Mouse (Mus musculus): ENCODE data around the gene Ptprn. TPM values are rescaled to one million over a fixed set of nuclear protein-coding genes. Genes with fewer than 3 reads are reported as not detected.

Ptprn gene
- polyA plus RNA-seq (2015; fragmentation: Nextera tagmentation; extraction: Ambion mirVana): 26.3 and 33.4 TPM in 2 replicates

DNA sequence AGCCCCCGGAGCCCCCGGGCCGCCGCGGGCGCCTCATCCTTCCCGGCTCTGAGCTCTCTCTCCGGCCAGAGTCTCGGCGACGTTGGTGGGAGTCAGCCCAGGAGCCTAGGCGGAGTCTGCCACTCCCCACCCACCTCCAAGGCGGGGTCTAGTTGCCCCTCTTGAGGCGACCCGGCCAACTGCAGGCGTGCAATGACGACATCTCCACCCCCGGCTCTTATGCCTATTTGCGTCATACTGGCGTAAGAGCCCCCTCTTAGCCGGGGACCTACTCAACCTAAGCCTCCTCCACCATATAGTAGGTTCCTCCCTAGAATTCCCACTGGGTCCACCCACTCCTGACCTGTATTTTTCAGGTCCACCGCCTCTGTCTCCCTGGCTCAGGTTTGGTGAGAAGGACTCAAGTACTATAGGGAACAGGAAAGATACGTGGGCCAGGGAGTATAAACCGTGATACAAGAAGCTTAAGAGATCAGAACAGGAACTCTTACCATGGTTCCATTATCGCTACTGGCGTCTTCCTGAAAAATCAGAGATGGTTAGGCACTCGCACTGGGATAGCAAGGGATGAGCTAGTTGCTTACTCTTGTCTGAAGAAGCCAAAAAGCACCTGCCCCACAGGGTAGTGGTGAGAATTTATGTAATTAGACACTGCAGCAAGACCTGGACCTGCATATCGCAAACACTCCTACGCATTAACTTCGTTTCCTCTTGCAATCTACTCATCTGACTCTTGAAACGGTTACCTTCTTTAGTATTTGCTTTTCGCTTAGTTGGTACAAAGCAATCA lies at the start of gene Ptprn:
Ptprn (minus strand) TSS at position 412 of the 790 bp plus-strand sequence.
- peak within 1 kb of the TSS; percentile 75 for H3K4me2 ChIP-seq (ENCODE audit: low read length)
- no peaks in the 10 kb centered on the region for H3K36me3 ChIP-seq (ENCODE audit: control insufficient read depth, insufficient read depth, low read length)
- H3K27me3 ChIP-seq (ENCODE audit: control insufficient read depth, insufficient read depth, low read depth, low read length): peaks cover 15% of the 10 kb centered on the region
- peaks cover 2% of the 10 kb centered on the region; the same call in 1 of the 2 replicates for H3K4me1 ChIP-seq (ENCODE audit: control insufficient read depth, insufficient read depth, low read length)
- peak within 1 kb of the TSS; percentile 76 for H3K9ac ChIP-seq (ENCODE audit: low read depth, low read length)
- 18% methylated on average over 21 of the region's 32 CpGs for WGBS
- no peaks in the 10 kb centered on the region for H3K9me3 ChIP-seq (replicated peaks; ENCODE audit: control insufficient read depth, low read length, poor library complexity, severe bottlenecking)
- ATAC-seq: peak; percentile 86
- peak within 1 kb of the TSS; percentile 47; the same call in 1 of the 2 replicates for H3K27ac ChIP-seq (ENCODE audit: low read length)
- peak within 1 kb of the TSS; percentile 67 for H3K4me3 ChIP-seq (ENCODE audit: low read depth, low read length)

DNA sequence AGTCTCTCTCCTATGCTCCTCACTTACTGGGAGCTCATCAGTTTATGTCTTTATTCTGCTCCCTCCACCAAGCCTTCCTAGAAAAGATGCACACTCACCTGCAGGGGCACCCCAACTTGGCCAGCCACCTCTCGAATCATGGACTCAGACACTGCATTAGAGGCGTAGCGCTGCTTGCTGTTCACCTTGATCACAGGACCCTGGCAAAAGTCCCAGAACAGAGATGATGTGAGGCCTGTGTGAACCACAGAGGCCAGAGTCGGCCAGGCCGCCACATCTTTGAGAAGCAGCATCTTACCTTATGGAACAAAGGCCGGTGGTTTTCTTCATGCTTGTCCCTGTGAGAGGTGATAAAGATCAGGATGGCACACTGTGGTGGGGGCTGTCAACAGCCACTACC lies 47.4 kb upstream of the Ptprn start:
- WGBS: 95% methylated on average over 6 of the region's 6 CpGs
- Histone ChIP-seq H3K36me3 (ENCODE audit: control insufficient read depth, insufficient read depth, low read length) (peaks cover 43% of the 10 kb centered on the region), H3K4me1 (ENCODE audit: control insufficient read depth, insufficient read depth, low read length) (peaks cover 9% of the 10 kb centered on the region), H3K27ac (ENCODE audit: low read length) (no peak overlapping the region), H3K4me2 (ENCODE audit: low read length) (no peak overlapping the region), H3K27me3 (ENCODE audit: control insufficient read depth, insufficient read depth, low read depth, low read length) (no peaks in the 10 kb centered on the region), H3K9ac (ENCODE audit: low read depth, low read length) (no peak overlapping the region), H3K4me3 (ENCODE audit: low read depth, low read length) (no peak overlapping the region), H3K9me3 (replicated peaks; ENCODE audit: control insufficient read depth, low read length, poor library complexity, severe bottlenecking) (no peaks in the 10 kb centered on the region)
- ATAC-seq: no peak

DNA sequence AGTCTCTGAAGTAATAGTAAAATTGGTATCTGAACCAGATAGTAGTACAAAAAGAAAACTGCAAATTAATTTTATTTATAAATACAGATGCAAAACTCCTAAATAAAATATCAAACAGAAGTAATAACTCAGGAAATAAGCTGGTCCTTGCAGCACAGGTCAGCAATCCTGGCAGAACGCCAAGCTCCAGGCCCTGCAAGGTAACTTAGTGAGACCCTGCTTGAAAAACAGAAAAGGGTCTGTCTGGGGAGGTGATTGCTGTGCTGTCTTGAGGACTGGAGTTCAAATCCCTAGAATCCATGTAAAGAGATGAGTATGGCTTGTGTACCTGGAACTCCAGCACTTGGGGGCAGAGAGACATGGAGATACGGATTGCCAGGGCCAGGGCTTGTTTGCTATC lies 40.4 kb upstream of the Ptprn start:
- WGBS: 85% methylated on average over 2 of the region's 2 CpGs
- ATAC-seq: no peak
- peaks cover 14% of the 10 kb centered on the region for H3K36me3 ChIP-seq (ENCODE audit: control insufficient read depth, insufficient read depth, low read length)

DNA sequence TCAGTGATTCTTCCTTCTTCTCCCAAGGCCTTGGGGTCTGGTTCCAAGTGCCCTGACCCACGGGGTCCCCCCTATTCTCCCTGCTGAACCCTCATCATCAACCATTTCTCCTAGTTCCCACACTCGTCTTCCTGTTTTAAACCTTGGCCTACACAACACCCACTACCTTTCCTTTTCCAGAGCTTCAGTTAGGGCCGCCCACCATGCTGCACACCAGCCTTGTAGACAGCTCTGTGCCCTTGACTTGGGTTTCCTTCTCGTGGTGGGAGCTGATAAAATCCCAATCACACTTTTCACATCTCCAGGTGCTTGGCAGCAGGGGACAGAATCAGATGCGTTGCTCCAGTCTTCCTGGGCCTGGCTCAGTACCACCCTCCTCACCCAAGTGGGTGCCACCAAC lies 30.0 kb upstream of the Ptprn start:
- Histone ChIP-seq H3K36me3 (ENCODE audit: control insufficient read depth, insufficient read depth, low read length) (no peaks in the 10 kb centered on the region), H3K9ac (ENCODE audit: low read depth, low read length) (no peak overlapping the region), H3K4me1 (ENCODE audit: control insufficient read depth, insufficient read depth, low read length) (peaks cover 14% of the 10 kb centered on the region), H3K4me3 (ENCODE audit: low read depth, low read length) (no peak overlapping the region), H3K9me3 (replicated peaks; ENCODE audit: control insufficient read depth, low read length, poor library complexity, severe bottlenecking) (no peaks in the 10 kb centered on the region), H3K27me3 (ENCODE audit: control insufficient read depth, insufficient read depth, low read depth, low read length) (no peaks in the 10 kb centered on the region), H3K4me2 (ENCODE audit: low read length) (no peak overlapping the region), H3K27ac (ENCODE audit: low read length) (no peak overlapping the region)
- no peak for ATAC-seq
- WGBS: 84% methylated on average over 5 of the region's 5 CpGs

More for the DNA sequence above, 40.4 kb upstream of the Ptprn start:
- Histone ChIP-seq H3K4me1 (ENCODE audit: control insufficient read depth, insufficient read depth, low read length) (no peaks in the 10 kb centered on the region), H3K4me3 (ENCODE audit: low read depth, low read length) (no peak overlapping the region), H3K4me2 (ENCODE audit: low read length) (no peak overlapping the region), H3K9ac (ENCODE audit: low read depth, low read length) (no peak overlapping the region), H3K27ac (ENCODE audit: low read length) (no peak overlapping the region), H3K9me3 (replicated peaks; ENCODE audit: control insufficient read depth, low read length, poor library complexity, severe bottlenecking) (no peaks in the 10 kb centered on the region), H3K27me3 (ENCODE audit: control insufficient read depth, insufficient read depth, low read depth, low read length) (no peaks in the 10 kb centered on the region)

DNA sequence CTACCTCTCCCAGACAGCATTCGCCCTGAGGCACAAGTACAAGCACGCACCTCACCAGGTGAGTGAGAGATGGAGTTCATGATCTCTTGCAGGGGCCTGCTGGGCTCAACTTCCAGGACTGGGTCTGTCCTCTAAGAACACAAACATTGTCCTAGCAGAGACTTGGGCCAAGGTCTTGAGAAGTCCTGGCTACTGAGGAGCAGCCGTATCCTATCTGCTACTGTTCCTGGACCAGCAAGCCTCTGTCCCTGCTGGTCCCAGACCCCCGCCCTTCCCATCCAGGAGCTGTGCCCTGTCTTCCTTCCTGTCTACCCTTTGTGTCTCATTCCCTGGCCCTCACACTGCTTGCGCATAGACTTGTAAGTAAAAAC lies 29.0 kb upstream of the Ptprn start:
- no peaks in the 10 kb centered on the region for H3K27me3 ChIP-seq (ENCODE audit: control insufficient read depth, insufficient read depth, low read depth, low read length)
- peaks cover 24% of the 10 kb centered on the region for H3K4me1 ChIP-seq (ENCODE audit: control insufficient read depth, insufficient read depth, low read length)
- H3K9me3 ChIP-seq (replicated peaks; ENCODE audit: control insufficient read depth, low read length, poor library complexity, severe bottlenecking): no peaks in the 10 kb centered on the region
- H3K27ac ChIP-seq (ENCODE audit: low read length): no peak overlapping the region
- no peak overlapping the region for H3K4me2 ChIP-seq (ENCODE audit: low read length)
- ATAC-seq: no peak
- H3K4me3 ChIP-seq (ENCODE audit: low read depth, low read length): no peak overlapping the region
- 84% methylated on average over 5 of the region's 5 CpGs for WGBS
- no peak overlapping the region for H3K9ac ChIP-seq (ENCODE audit: low read depth, low read length)
- H3K36me3 ChIP-seq (ENCODE audit: control insufficient read depth, insufficient read depth, low read length): no peaks in the 10 kb centered on the region

DNA sequence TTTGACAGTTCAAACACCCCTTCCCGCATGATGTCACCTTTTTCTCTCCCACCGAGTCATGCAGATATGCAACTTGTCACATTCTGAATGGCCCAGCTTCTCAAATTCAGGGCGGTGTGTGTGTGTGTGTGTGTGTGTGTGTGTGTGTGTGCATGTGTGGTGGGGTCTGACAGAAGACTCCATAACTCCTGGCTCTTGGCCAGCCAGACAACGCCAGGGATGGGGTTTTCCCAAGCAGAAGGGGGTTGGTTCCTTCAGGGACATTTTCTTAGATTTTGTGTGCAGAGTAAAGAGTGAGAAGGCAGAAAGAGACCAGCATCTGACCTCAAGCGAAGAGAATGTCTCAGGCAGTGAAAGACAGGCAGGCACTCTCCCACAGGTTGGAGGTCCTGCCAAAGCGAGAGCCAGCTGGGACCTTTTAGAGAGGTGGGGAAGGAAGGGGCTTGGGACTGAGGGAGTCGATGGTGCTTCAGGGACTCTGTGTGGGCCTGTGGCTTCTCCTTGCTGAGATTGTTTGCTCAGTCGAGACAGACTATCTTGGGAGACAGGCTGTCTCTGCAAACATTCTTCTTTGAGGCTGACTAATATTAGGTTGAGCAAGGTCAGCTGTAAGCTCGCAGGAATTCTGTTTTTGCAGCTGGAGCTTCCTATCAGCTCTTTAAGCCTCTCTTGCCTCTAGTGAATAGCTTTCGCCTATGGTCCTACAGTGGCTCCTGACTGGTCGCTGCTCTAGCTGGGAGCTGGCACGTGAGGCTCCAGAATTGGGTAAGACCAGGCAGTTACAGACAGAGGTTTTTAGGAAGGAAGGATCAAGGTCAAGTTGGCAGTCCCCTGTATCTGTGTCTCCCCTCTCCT lies 28.4 kb upstream of the Ptprn start:
- Histone ChIP-seq H3K27ac (ENCODE audit: low read length) (no peak overlapping the region), H3K4me1 (ENCODE audit: control insufficient read depth, insufficient read depth, low read length) (peaks cover 26% of the 10 kb centered on the region), H3K27me3 (ENCODE audit: control insufficient read depth, insufficient read depth, low read depth, low read length) (no peaks in the 10 kb centered on the region), H3K4me2 (ENCODE audit: low read length) (no peak overlapping the region), H3K4me3 (ENCODE audit: low read depth, low read length) (no peak overlapping the region), H3K9me3 (replicated peaks; ENCODE audit: control insufficient read depth, low read length, poor library complexity, severe bottlenecking) (no peaks in the 10 kb centered on the region), H3K36me3 (ENCODE audit: control insufficient read depth, insufficient read depth, low read length) (no peaks in the 10 kb centered on the region), H3K9ac (ENCODE audit: low read depth, low read length) (no peak overlapping the region)
- 66% methylated on average over 12 of the region's 12 CpGs for whole genome bisulfite sequencing
- ATAC-seq: no peak

DNA sequence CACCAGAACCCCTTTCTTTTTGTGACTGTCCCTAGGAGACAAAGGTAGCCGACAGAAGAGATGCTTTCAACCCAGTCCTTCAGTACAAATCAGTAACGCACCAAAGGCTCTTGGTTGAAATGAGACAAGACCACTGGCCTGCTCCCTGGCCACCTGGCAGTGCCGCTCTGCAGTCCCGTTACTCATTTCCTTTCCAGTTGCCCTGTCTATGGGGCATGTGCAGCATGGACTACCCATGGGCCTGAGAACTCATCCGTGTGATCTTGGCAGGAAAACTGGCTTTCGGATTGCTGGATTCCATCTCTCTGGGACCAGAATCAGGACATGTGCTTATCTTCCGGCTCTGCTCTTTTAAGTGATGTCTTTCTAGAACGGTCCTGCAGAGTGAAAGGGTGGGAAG lies 27.0 kb upstream of the Ptprn start:
- no peaks in the 10 kb centered on the region for H3K27me3 ChIP-seq (ENCODE audit: control insufficient read depth, insufficient read depth, low read depth, low read length)
- H3K9ac ChIP-seq (ENCODE audit: low read depth, low read length): no peak overlapping the region
- no peak overlapping the region for H3K4me2 ChIP-seq (ENCODE audit: low read length)
- ATAC-seq: no peak
- no peak overlapping the region for H3K4me3 ChIP-seq (ENCODE audit: low read depth, low read length)
- no peaks in the 10 kb centered on the region for H3K9me3 ChIP-seq (replicated peaks; ENCODE audit: control insufficient read depth, low read length, poor library complexity, severe bottlenecking)
- WGBS: 90% methylated on average over 8 of the region's 8 CpGs
- peaks cover 26% of the 10 kb centered on the region for H3K4me1 ChIP-seq (ENCODE audit: control insufficient read depth, insufficient read depth, low read length)
- no peaks in the 10 kb centered on the region for H3K36me3 ChIP-seq (ENCODE audit: control insufficient read depth, insufficient read depth, low read length)
- H3K27ac ChIP-seq (ENCODE audit: low read length): no peak overlapping the region

DNA sequence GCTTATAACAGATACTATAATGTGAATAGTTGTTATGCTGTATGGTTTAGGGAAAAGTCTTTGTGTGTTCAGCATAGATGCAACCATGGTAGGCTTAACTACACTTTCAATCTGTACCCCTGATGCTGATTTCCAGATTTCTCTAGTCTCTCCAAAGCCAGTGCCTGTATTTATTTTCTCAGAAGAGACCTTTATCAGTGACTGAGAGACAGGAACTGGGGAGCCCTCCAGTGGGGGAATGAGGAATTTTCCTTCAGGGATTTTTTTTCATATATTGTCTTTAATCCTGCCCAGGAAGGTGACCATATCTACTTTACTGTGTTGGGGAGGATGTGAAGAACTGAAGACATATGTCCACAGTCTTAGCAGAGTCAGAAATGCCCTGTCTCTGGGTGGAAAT lies 26.3 kb upstream of the Ptprn start:
- H3K9ac ChIP-seq (ENCODE audit: low read depth, low read length): no peak overlapping the region
- H3K9me3 ChIP-seq (replicated peaks; ENCODE audit: control insufficient read depth, low read length, poor library complexity, severe bottlenecking): no peaks in the 10 kb centered on the region
- H3K36me3 ChIP-seq (ENCODE audit: control insufficient read depth, insufficient read depth, low read length): no peaks in the 10 kb centered on the region
- no peak overlapping the region for H3K4me2 ChIP-seq (ENCODE audit: low read length)
- H3K27me3 ChIP-seq (ENCODE audit: control insufficient read depth, insufficient read depth, low read depth, low read length): no peaks in the 10 kb centered on the region
- peak overlapping the region; percentile 85 for H3K27ac ChIP-seq (ENCODE audit: low read length)
- H3K4me1 ChIP-seq (ENCODE audit: control insufficient read depth, insufficient read depth, low read length): peaks cover 26% of the 10 kb centered on the region
- no peak overlapping the region for H3K4me3 ChIP-seq (ENCODE audit: low read depth, low read length)
- peak; percentile 21; the same call in 1 of the 2 replicates for ATAC-seq
